Comparison of ENCODE assay signal across 8 mouse cellular contexts in the genomic region with DNA sequence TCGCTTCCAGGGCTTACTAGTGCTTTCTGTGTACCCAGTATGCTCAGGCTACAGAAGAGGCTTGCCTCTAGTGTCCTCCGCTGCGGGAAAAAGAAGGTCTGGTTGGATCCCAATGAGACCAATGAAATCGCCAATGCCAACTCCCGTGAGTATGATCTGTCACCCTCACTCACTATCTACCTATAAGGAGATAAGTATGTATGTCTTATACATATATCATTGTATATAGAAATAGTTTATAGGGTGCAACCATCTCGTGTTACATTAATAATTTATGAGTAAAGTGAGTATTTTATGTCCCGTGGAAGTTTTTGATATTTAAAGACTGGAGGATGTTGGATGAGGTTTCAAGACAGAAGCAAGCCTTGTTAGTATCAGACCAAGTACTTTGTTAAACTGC. TPM values are rescaled to one million over a fixed set of nuclear protein-coding genes. Genes with fewer than 3 reads are reported as not detected.
A peak's percentile ranks its signal among the peaks of the same experiment; 100 is the strongest.
DNase-seq lines count a peak whose midpoint lies in the region; ATAC-seq and TF ChIP-seq lines count a peak whose summit lies in the region.

No protein-coding gene starts in this region.

- peak overlapping the region; percentile 100 for H3K4me3 ChIP-seq in kidney, embryonic 14.5 days (ENCODE audit: low read length)
- H3K4me3 ChIP-seq in cortical plate, adult 2 months (ENCODE audit: insufficient read depth, low read length) = peak overlapping the region; percentile 94
- peak overlapping the region; percentile 87 for H3K4me3 ChIP-seq in hindbrain, embryonic 15.5 days
- H3K4me3 ChIP-seq in midbrain, embryonic 15.5 days = peak overlapping the region; percentile 81

- H3K4me2 ChIP-seq in kidney, embryonic 14.5 days (replicated peaks; ENCODE audit: low read depth, low read length) = peak overlapping the region; percentile 72
- peak overlapping the region; percentile 86 for H3K4me2 ChIP-seq in hindbrain, embryonic 15.5 days
- peak overlapping the region; percentile 76 for H3K4me2 ChIP-seq in midbrain, embryonic 15.5 days

- H3K4me1 ChIP-seq in kidney, embryonic 14.5 days (ENCODE audit: control insufficient read depth, insufficient read depth, low read length) = peaks cover 12% of the 10 kb centered on the region
- H3K4me1 ChIP-seq in cortical plate, adult 2 months (ENCODE audit: control insufficient read depth, insufficient read depth, low read length) = peaks cover 2% of the 10 kb centered on the region; the same call in 1 of the 2 replicates
- peaks cover 33% of the 10 kb centered on the region for H3K4me1 ChIP-seq in hindbrain, embryonic 15.5 days (replicated peaks)
- peaks cover 27% of the 10 kb centered on the region for H3K4me1 ChIP-seq in midbrain, embryonic 15.5 days

- H3K9me3 ChIP-seq in kidney, embryonic 14.5 days (ENCODE audit: control insufficient read depth, low read length) = no peaks in the 10 kb centered on the region
- no peaks in the 10 kb centered on the region for H3K9me3 ChIP-seq in hindbrain, embryonic 15.5 days
- no peaks in the 10 kb centered on the region for H3K9me3 ChIP-seq in midbrain, embryonic 15.5 days

- no peak for DNase-seq in kidney, adult 18-20 months
- no peak for DNase-seq in left cerebral cortex, postnatal 36 days (ENCODE audit: low spot score in 2 of 2)
- no peak for DNase-seq in kidney, adult 9 months
- no peak for DNase-seq in adrenal gland, postnatal 14 days

- intact Hi-C loops in left cerebral cortex, postnatal 36 days (cut with DNase I) = loop anchor here (10.0 kb wide), 1 partner anchor 117 kb away; no protein-coding TSS in a partner anchor

- peaks cover 35% of the 10 kb centered on the region for H3K36me3 ChIP-seq in kidney, embryonic 14.5 days (ENCODE audit: control insufficient read depth, insufficient read depth, low read length)
- H3K36me3 ChIP-seq in hindbrain, embryonic 15.5 days = peaks cover 34% of the 10 kb centered on the region
- H3K36me3 ChIP-seq in midbrain, embryonic 15.5 days (replicated peaks) = peaks cover 26% of the 10 kb centered on the region

- 21% methylated on average over 7 of the region's 7 CpGs for WGBS in kidney, embryonic 14.5 days
- WGBS in hindbrain, embryonic 15.5 days = 25% methylated on average over 7 of the region's 7 CpGs
- WGBS in midbrain, embryonic 15.5 days = 23% methylated on average over 7 of the region's 7 CpGs

- no peak for TF ChIP-seq POLR2A in cortical plate, adult 2 months (IDR thresholded peaks at IDR 0.05; ENCODE audit: extremely low read depth, insufficient read depth, low read length)

- peak overlapping the region; percentile 74 for H3K27ac ChIP-seq in kidney, embryonic 14.5 days (ENCODE audit: low read depth, low read length)
- no peak overlapping the region for H3K27ac ChIP-seq in cortical plate, adult 2 months (ENCODE audit: insufficient read depth, low read length)
- no peak overlapping the region for H3K27ac ChIP-seq in hindbrain, embryonic 15.5 days (replicated peaks)
- no peak overlapping the region for H3K27ac ChIP-seq in midbrain, embryonic 15.5 days

- H3K9ac ChIP-seq in kidney, embryonic 14.5 days (ENCODE audit: low read depth, low read length) = peak overlapping the region; percentile 100
- H3K9ac ChIP-seq in hindbrain, embryonic 15.5 days = peak overlapping the region; percentile 97
- peak overlapping the region; percentile 99 for H3K9ac ChIP-seq in midbrain, embryonic 15.5 days

- no peak for ATAC-seq in kidney, embryonic 14.5 days (ENCODE audit: low FRiP score, low TSS enrichment)
- no peak for ATAC-seq in hindbrain, embryonic 15.5 days (ENCODE audit: low FRiP score, low read depth)
- no peak for ATAC-seq in midbrain, embryonic 15.5 days (replicated peaks)

- no peaks in the 10 kb centered on the region for H3K27me3 ChIP-seq in kidney, embryonic 14.5 days (ENCODE audit: control insufficient read depth, insufficient read depth, low read length)
- no peaks in the 10 kb centered on the region for H3K27me3 ChIP-seq in hindbrain, embryonic 15.5 days
- no peaks in the 10 kb centered on the region for H3K27me3 ChIP-seq in midbrain, embryonic 15.5 days (replicated peaks)

- TF ChIP-seq CTCF in cortical plate, adult 2 months (IDR thresholded peaks at IDR 0.05; ENCODE audit: extremely low read depth, insufficient read depth, low read length) = no peak

RNA-seq across cellular contexts. Expression of a gene that starts 1.3 kb away (rescaled TPM):
- 1,236 and 1,648 TPM in 2 replicates for polyA plus RNA-seq in kidney, embryonic 14.5 days (2014; fragmentation: Nextera tagmentation; extraction: Ambion mirVana)
- polyA plus RNA-seq in cortical plate, adult 2 months (2012; rRNA removed) = 880 and 901 TPM in 2 replicates
- 632 and 657 TPM in 2 replicates for polyA plus RNA-seq in hindbrain, embryonic 15.5 days (2015; fragmentation: Nextera tagmentation; extraction: Ambion mirVana)
- 622 and 634 TPM in 2 replicates for polyA plus RNA-seq in midbrain, embryonic 15.5 days (2015; fragmentation: Nextera tagmentation; extraction: Ambion mirVana)
- total RNA-seq in left cerebral cortex, postnatal 36 days (2021) = 100 to 1,000 TPM; 524 to 620 TPM
- 1,235 and 1,395 TPM in 2 replicates for total RNA-seq in adrenal gland, postnatal 14 days (2021)

RNA-seq across cellular contexts. Expression of a gene that starts 5.0 kb away (rescaled TPM):
- polyA plus RNA-seq in kidney, embryonic 14.5 days (2014; fragmentation: Nextera tagmentation; extraction: Ambion mirVana) = 11.7 and 12.3 TPM in 2 replicates
- 114 and 117 TPM in 2 replicates for polyA plus RNA-seq in cortical plate, adult 2 months (2012; rRNA removed)
- 62.2 and 70.1 TPM in 2 replicates for polyA plus RNA-seq in hindbrain, embryonic 15.5 days (2015; fragmentation: Nextera tagmentation; extraction: Ambion mirVana)
- 72.0 and 75.2 TPM in 2 replicates for polyA plus RNA-seq in midbrain, embryonic 15.5 days (2015; fragmentation: Nextera tagmentation; extraction: Ambion mirVana)
- 100 to 1,000 TPM; 149 to 163 TPM for total RNA-seq in left cerebral cortex, postnatal 36 days (2021)
- 7.8 and 10.4 TPM in 2 replicates for total RNA-seq in adrenal gland, postnatal 14 days (2021)

RNA-seq across cellular contexts. Expression of a gene that starts 25.5 kb away (rescaled TPM):
- polyA plus RNA-seq in kidney, embryonic 14.5 days (2014; fragmentation: Nextera tagmentation; extraction: Ambion mirVana) = 3.8 and 4.1 TPM in 2 replicates
- 49.7 and 51.6 TPM in 2 replicates for polyA plus RNA-seq in cortical plate, adult 2 months (2012; rRNA removed)
- polyA plus RNA-seq in hindbrain, embryonic 15.5 days (2015; fragmentation: Nextera tagmentation; extraction: Ambion mirVana) = 6.4 and 9.7 TPM in 2 replicates
- polyA plus RNA-seq in midbrain, embryonic 15.5 days (2015; fragmentation: Nextera tagmentation; extraction: Ambion mirVana) = 2.6 and 3.9 TPM in 2 replicates
- 100 to 1,000 TPM in 1 of 2 experiments, 10 to 100 TPM in 1; 69.6 to 102 TPM for total RNA-seq in left cerebral cortex, postnatal 36 days (2021)
- total RNA-seq in adrenal gland, postnatal 14 days (2021) = 3.1 and 3.7 TPM in 2 replicates

RNA-seq across cellular contexts. Expression of a gene that starts 31.8 kb away (rescaled TPM):
- polyA plus RNA-seq in kidney, embryonic 14.5 days (2014; fragmentation: Nextera tagmentation; extraction: Ambion mirVana) = 9.3 and 16.2 TPM in 2 replicates
- polyA plus RNA-seq in cortical plate, adult 2 months (2012; rRNA removed) = 2.2 and 2.6 TPM in 2 replicates
- polyA plus RNA-seq in hindbrain, embryonic 15.5 days (2015; fragmentation: Nextera tagmentation; extraction: Ambion mirVana) = 12.9 and 13.7 TPM in 2 replicates
- 9.5 and 10.8 TPM in 2 replicates for polyA plus RNA-seq in midbrain, embryonic 15.5 days (2015; fragmentation: Nextera tagmentation; extraction: Ambion mirVana)
- 1 to 10 TPM in 1 of 2 experiments, under 1 TPM in 1; 0.93 to 1.7 TPM for total RNA-seq in left cerebral cortex, postnatal 36 days (2021)
- total RNA-seq in adrenal gland, postnatal 14 days (2021) = 1.1 and 4.4 TPM in 2 replicates

RNA-seq across cellular contexts. Expression of a gene that starts 41.5 kb away (rescaled TPM):
- polyA plus RNA-seq in kidney, embryonic 14.5 days (2014; fragmentation: Nextera tagmentation; extraction: Ambion mirVana) = 0.69 and 1.7 TPM in 2 replicates
- polyA plus RNA-seq in cortical plate, adult 2 months (2012; rRNA removed) = 28.6 and 29.2 TPM in 2 replicates
- polyA plus RNA-seq in hindbrain, embryonic 15.5 days (2015; fragmentation: Nextera tagmentation; extraction: Ambion mirVana) = 1.4 and 1.5 TPM in 2 replicates
- 1.7 and 1.8 TPM in 2 replicates for polyA plus RNA-seq in midbrain, embryonic 15.5 days (2015; fragmentation: Nextera tagmentation; extraction: Ambion mirVana)
- total RNA-seq in left cerebral cortex, postnatal 36 days (2021) = 10 to 100 TPM; 26.3 to 39.3 TPM
- total RNA-seq in adrenal gland, postnatal 14 days (2021) = 4.3 and 4.8 TPM in 2 replicates
